Mouse (Mus musculus) heart, adult 2 months (tissue): ENCODE data around the gene Gm13420.

Experiments
- CTCF ChIP-seq: fragments of 200-600 bp; IDR thresholded peaks from 2 replicates; pipeline ENCODE4 v1.8.1; 2022; ENCODE audit warnings: antibody characterized with exemption, mild to moderate bottlenecking, moderate library complexity
- EP300 ChIP-seq: fragments of 200-500 bp; IDR thresholded peaks from 2 replicates; pipeline ENCODE4 v1.6.1; 2011; ENCODE audit warnings: low read depth, low read length, control low read depth; ENCODE audit not compliant: insufficient read depth
- POLR2A ChIP-seq: fragments of 200-500 bp; IDR thresholded peaks from 2 replicates; pipeline ENCODE4 v1.6.1; 2011; ENCODE audit warnings: mild to moderate bottlenecking, low read depth, low read length, control low read depth; ENCODE audit not compliant: insufficient read depth

DNA sequence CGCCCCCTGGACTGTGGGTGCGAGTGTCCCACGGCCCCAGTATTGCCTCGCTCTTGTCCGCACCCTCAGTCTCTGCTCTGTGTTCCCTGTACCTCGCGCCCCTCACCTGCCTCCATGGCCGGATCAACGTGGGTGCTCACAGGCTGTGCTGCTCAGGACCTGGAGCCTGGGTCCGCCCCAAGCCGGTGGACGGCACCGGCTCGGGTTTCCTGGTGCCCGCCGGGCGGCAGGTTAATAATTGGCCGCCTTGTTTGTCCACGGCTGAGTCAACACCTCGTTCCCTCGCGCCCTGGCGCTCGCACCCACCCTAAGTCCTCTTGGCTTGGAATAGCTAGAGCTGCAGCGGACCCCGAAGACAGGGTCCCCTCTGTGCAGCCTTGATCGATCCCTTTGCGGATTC lies at the start of gene Gm13420:
- no peak for TF ChIP-seq POLR2A
- TF ChIP-seq CTCF: no peak
- TF ChIP-seq EP300: no peak
